Mouse (Mus musculus): ENCODE results near the gene Pth. TPM values are rescaled to one million over a fixed set of nuclear protein-coding genes. Genes with fewer than 3 reads are reported as not detected.

Gene Pth
- polyA plus RNA-seq, 1 experiment = not detected

DNA sequence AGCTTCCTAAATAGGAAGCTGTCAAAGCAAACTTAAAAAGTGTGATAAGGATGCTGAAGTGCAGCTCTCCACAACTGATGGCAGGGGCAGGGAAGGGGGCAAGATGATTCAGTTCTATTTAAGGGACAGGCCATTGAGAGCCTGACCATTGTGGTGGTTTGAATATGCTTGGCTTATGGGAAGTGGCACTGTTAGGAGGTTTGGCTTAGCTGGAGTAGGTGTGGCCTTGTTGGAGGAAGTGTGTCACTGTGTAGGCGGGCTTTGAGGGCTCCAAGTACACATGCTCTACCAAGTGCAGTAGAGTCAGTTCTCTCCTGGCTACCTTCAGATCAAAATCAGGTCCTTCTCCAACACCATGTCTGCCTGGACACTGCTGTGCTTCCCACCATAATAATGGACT lies 28.2 kb upstream of the Pth start:
- DNase-seq = no peak
- H3K4me3 ChIP-seq (ENCODE audit: insufficient read depth, low read depth, low read length) = no peak overlapping the region
- no peaks in the 10 kb centered on the region for H3K36me3 ChIP-seq (ENCODE audit: control insufficient read depth, insufficient read depth, low read length)
- TF ChIP-seq CTCF (conservative IDR thresholded peaks at IDR 0.05; ENCODE audit: insufficient read depth, insufficient read length, low read depth, low read length) (no peak), POLR2A (IDR thresholded peaks at IDR 0.05; ENCODE audit: low read depth, low read length) (no peak)
- H3K4me1 ChIP-seq (ENCODE audit: control insufficient read depth, insufficient read depth, low read length) = no peaks in the 10 kb centered on the region
- 93% methylated on average over 1 of the region's 1 CpGs for WGBS
- H3K27ac ChIP-seq (ENCODE audit: insufficient read depth, low read depth, low read length) = no peak overlapping the region
- no peaks in the 10 kb centered on the region for H3K27me3 ChIP-seq (replicated peaks; ENCODE audit: control insufficient read depth, insufficient read depth, low read length)

DNA sequence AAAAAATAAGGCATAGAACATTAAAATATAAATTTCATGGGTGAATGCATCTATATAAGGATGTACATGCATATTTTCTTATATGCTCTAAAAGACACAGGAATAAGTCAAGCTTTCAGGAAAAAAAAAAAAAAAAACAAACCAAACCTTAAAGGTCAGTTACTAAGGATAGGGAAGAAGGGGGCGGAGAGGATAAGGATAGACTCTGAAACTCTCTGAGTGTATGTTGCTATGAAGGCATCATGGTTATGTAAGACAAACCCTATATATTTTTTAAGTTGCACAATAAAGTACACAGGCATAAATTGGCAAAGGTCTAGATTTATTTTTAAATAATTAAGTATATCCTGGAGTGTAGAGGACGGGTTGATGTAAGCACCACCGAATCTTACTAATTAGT lies 26.9 kb upstream of the Pth start:
- 90% methylated on average over 3 of the region's 3 CpGs for WGBS
- DNase-seq = no peak
- no peak for TF ChIP-seq CTCF (conservative IDR thresholded peaks at IDR 0.05; ENCODE audit: insufficient read depth, insufficient read length, low read depth, low read length)
- TF ChIP-seq POLR2A (IDR thresholded peaks at IDR 0.05; ENCODE audit: low read depth, low read length) = no peak
- H3K27ac ChIP-seq (ENCODE audit: insufficient read depth, low read depth, low read length) = no peak overlapping the region
- no peaks in the 10 kb centered on the region for H3K27me3 ChIP-seq (replicated peaks; ENCODE audit: control insufficient read depth, insufficient read depth, low read length)
- H3K36me3 ChIP-seq (ENCODE audit: control insufficient read depth, insufficient read depth, low read length) = no peaks in the 10 kb centered on the region
- no peaks in the 10 kb centered on the region for H3K4me1 ChIP-seq (ENCODE audit: control insufficient read depth, insufficient read depth, low read length)
- no peak overlapping the region for H3K4me3 ChIP-seq (ENCODE audit: insufficient read depth, low read depth, low read length)

DNA sequence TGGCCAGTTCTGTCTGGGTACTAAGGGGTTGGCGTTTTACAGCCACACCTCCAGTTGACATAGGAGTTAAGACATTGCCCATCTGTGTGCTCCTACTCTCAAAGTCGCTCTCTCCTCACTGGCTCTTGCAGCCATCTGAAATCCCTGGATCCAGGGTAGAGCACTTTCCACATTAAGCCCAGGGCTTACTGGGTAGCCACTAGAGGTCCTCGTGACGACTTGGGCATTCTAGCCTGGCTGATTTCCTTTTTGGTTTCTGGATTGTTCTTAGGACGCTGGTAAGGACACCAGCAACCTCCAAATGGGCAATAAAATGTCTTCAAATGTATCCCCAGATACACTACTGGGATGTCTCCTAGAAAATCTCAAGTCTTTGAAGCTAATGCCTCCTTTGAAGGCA lies 20.3 kb upstream of the Pth start:
- no peaks in the 10 kb centered on the region for H3K27me3 ChIP-seq (replicated peaks; ENCODE audit: control insufficient read depth, insufficient read depth, low read length)
- 65% methylated on average over 5 of the region's 5 CpGs for WGBS
- TF ChIP-seq POLR2A (IDR thresholded peaks at IDR 0.05; ENCODE audit: low read depth, low read length) = no peak
- no peak; the same call in 1 of the 2 replicates for TF ChIP-seq CTCF (conservative IDR thresholded peaks at IDR 0.05; ENCODE audit: insufficient read depth, insufficient read length, low read depth, low read length)
- H3K27ac ChIP-seq (ENCODE audit: insufficient read depth, low read depth, low read length) = no peak overlapping the region
- no peaks in the 10 kb centered on the region for H3K4me1 ChIP-seq (ENCODE audit: control insufficient read depth, insufficient read depth, low read length)
- H3K36me3 ChIP-seq (ENCODE audit: control insufficient read depth, insufficient read depth, low read length) = no peaks in the 10 kb centered on the region
- peak; percentile 10 for DNase-seq
- no peak overlapping the region for H3K4me3 ChIP-seq (ENCODE audit: insufficient read depth, low read depth, low read length)

DNA sequence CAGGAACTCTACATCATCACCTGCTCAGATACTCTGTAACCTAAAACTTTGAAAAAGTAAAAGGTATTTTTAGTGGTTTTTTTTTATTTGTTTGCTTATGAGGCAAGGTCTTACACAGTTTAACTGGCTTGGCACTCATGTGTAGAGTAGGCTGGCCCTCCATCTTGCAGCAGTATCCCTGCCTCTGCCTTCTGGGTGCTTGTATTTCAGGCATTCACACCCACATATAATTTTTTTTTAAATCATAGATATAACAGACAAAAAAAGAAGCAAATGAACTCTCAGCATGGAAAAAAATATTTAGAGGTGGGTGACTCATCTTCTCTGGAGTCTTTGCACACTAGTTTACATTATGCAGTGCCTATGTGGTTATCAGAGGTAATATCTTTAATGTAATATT lies 9.7 kb upstream of the Pth start:
- TF ChIP-seq POLR2A (IDR thresholded peaks at IDR 0.05; ENCODE audit: low read depth, low read length) (no peak), CTCF (conservative IDR thresholded peaks at IDR 0.05; ENCODE audit: insufficient read depth, insufficient read length, low read depth, low read length) (no peak)
- Histone ChIP-seq H3K4me1 (ENCODE audit: control insufficient read depth, insufficient read depth, low read length) (no peaks in the 10 kb centered on the region), H3K36me3 (ENCODE audit: control insufficient read depth, insufficient read depth, low read length) (no peaks in the 10 kb centered on the region), H3K4me3 (ENCODE audit: insufficient read depth, low read depth, low read length) (no peak overlapping the region), H3K27me3 (replicated peaks; ENCODE audit: control insufficient read depth, insufficient read depth, low read length) (no peaks in the 10 kb centered on the region), H3K27ac (ENCODE audit: insufficient read depth, low read depth, low read length) (no peak overlapping the region)
- DNase-seq = no peak

DNA sequence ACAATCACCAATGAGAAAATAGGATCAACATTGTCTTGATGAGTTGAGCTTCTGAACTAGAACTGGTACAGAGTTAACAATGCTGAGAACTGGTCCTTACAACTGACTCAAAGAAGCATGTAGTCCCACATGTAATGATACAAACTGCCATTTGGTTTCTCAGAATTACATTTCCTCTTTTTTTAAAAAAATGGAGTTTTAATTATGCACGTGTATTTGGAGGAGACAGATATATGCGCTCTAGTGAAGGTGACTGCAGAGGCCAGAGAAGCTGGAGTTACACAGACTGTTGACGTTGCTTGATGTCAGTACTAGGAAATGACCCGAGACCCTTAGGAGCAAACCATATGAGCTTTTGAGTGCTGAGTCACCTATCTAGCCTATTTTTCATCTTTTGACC lies 8.3 kb upstream of the Pth start:
- H3K4me1 ChIP-seq (ENCODE audit: control insufficient read depth, insufficient read depth, low read length) = no peaks in the 10 kb centered on the region
- 81% methylated on average over 4 of the region's 4 CpGs for WGBS
- no peak overlapping the region for H3K4me3 ChIP-seq (ENCODE audit: insufficient read depth, low read depth, low read length)
- TF ChIP-seq CTCF (conservative IDR thresholded peaks at IDR 0.05; ENCODE audit: insufficient read depth, insufficient read length, low read depth, low read length) (no peak), POLR2A (IDR thresholded peaks at IDR 0.05; ENCODE audit: low read depth, low read length) (no peak)
- H3K27me3 ChIP-seq (replicated peaks; ENCODE audit: control insufficient read depth, insufficient read depth, low read length) = no peaks in the 10 kb centered on the region
- no peaks in the 10 kb centered on the region for H3K36me3 ChIP-seq (ENCODE audit: control insufficient read depth, insufficient read depth, low read length)
- no peak for DNase-seq
- no peak overlapping the region for H3K27ac ChIP-seq (ENCODE audit: insufficient read depth, low read depth, low read length)

DNA sequence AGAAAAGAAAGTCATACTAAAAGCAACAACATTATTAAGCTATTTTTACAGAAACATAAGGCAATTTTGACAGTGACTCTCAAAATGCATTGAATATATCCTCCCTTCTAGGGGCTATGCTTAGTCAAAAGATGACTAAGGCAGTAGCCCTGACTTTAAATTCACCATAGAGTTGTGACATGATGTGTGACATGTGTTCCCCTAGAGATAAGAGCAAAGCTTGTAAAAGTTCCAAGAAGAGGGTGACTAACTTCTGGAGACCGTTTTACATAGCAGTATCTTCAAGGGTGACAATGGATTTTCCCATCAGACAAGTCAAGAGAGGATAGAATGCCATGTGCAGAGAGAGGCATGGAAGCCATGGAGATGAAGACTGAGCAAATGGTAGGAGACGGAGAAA lies 3.2 kb upstream of the Pth start:
- H3K4me3 ChIP-seq (ENCODE audit: insufficient read depth, low read depth, low read length) = no peak overlapping the region
- WGBS = 80% methylated on average over 2 of the region's 2 CpGs
- no peaks in the 10 kb centered on the region for H3K4me1 ChIP-seq (ENCODE audit: control insufficient read depth, insufficient read depth, low read length)
- no peak for TF ChIP-seq CTCF (conservative IDR thresholded peaks at IDR 0.05; ENCODE audit: insufficient read depth, insufficient read length, low read depth, low read length)
- TF ChIP-seq POLR2A (IDR thresholded peaks at IDR 0.05; ENCODE audit: low read depth, low read length) = no peak
- no peak for DNase-seq
- H3K27me3 ChIP-seq (replicated peaks; ENCODE audit: control insufficient read depth, insufficient read depth, low read length) = no peaks in the 10 kb centered on the region
- H3K27ac ChIP-seq (ENCODE audit: insufficient read depth, low read depth, low read length) = no peak overlapping the region
- H3K36me3 ChIP-seq (ENCODE audit: control insufficient read depth, insufficient read depth, low read length) = no peaks in the 10 kb centered on the region

DNA sequence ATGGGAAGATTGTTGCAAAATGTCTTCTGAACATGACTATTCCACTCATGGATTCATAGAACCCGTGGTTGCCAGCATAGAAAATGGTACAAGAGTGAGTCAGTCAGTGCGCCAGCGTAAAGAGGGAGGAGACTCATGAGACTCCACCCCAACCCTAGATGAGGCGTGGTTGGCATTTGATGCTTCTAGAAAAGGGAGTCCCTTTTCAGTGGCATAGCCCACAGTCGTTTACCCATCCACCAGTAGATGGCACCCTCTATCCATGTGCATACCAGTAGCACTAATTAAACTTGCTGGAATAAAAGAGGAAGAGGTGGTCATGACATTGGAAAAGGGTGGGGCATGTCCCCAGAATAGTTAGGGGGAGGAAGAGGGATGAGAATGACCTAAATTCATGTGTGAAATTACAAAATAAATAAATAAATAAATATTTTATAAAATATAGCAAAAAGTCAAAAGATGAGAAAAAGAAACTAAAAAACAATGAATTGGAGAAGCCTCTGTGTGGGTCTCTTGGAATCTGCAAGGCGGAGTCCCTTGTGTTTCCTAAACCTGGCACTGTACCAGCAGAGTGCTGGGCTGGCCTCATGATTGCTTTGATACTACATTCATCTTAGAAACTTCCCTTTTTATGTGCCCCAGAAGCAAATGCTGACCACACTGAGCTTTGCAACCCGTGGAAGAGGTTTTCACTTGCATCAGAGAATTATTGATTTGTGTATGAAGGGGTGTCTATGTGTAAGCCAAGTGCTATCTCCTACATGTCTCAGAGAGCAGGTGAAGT lies 10.3 kb downstream of the Pth start:
- DNase-seq = peak; percentile 87
- H3K4me1 ChIP-seq (ENCODE audit: control insufficient read depth, insufficient read depth, low read length) = no peaks in the 10 kb centered on the region; the same call in 1 of the 2 replicates
- TF ChIP-seq CTCF (conservative IDR thresholded peaks at IDR 0.05; ENCODE audit: insufficient read depth, insufficient read length, low read depth, low read length) (peak; percentile 80), POLR2A (IDR thresholded peaks at IDR 0.05; ENCODE audit: low read depth, low read length) (no peak)
- H3K27me3 ChIP-seq (replicated peaks; ENCODE audit: control insufficient read depth, insufficient read depth, low read length) = no peaks in the 10 kb centered on the region
- H3K27ac ChIP-seq (ENCODE audit: insufficient read depth, low read depth, low read length) = no peak overlapping the region
- no peaks in the 10 kb centered on the region for H3K36me3 ChIP-seq (ENCODE audit: control insufficient read depth, insufficient read depth, low read length)
- no peak overlapping the region for H3K4me3 ChIP-seq (ENCODE audit: insufficient read depth, low read depth, low read length)
- 18% methylated on average over 7 of the region's 7 CpGs for WGBS

All from kidney, adult 2 months (tissue).